Mouse (Mus musculus) layer of hippocampus, postnatal 10 days (tissue): ENCODE measurements around the gene Cldn3. TPM values are rescaled to one million over a fixed set of nuclear protein-coding genes. Genes with fewer than 3 reads are reported as not detected.
A peak's percentile ranks its signal among the peaks of the same experiment; 100 is the strongest.

Source experiments
- DNase-seq, 2 experiments: peaks; one replicate each; pipeline ENCODE4 v3.0.0; 2021; ENCODE audit warnings: low spot score in 2 of 2
- total RNA-seq, 2 experiments: library from RNA; stranded (reverse); gene quantifications; 2 replicates each; pipeline ENCODE4 v1.2.3; 2021

The Cldn3 gene
- total RNA-seq, 2 experiments from 2014 or later: 3.5 to 5.2 TPM

GRCm38 (mm10) chr5:134965473-134965851 is 20.6 kb upstream of the Cldn3 start:
- DNase-seq: peak; percentile 78 to 80

- peak; percentile 46 to 60 for DNase-seq
These were observed 19.9 kb upstream of the Cldn3 start for GRCm38 (mm10) chr5:134965852-134966821.

- DNase-seq: no peak
These were observed 18.7 kb upstream of the Cldn3 start for GRCm38 (mm10) chr5:134967164-134967944.

- DNase-seq: no peak
These were observed 15.3 kb upstream of the Cldn3 start for GRCm38 (mm10) chr5:134970671-134971070.

- DNase-seq: no peak
These were observed 12.9 kb upstream of the Cldn3 start for GRCm38 (mm10) chr5:134973081-134973480.

GRCm38 (mm10) chr5:134973526-134973925 is 12.5 kb upstream of the Cldn3 start:
- no peak for DNase-seq

GRCm38 (mm10) chr5:134974294-134974693 is 11.7 kb upstream of the Cldn3 start:
- DNase-seq: no peak

GRCm38 (mm10) chr5:134974921-134975320 is 11.1 kb upstream of the Cldn3 start:
- no peak for DNase-seq

GRCm38 (mm10) chr5:134976164-134976563 is 9.8 kb upstream of the Cldn3 start:
- DNase-seq: no peak

GRCm38 (mm10) chr5:134976577-134977250 is 9.3 kb upstream of the Cldn3 start:
- no peak for DNase-seq

GRCm38 (mm10) chr5:134977837-134978236 is 8.2 kb upstream of the Cldn3 start:
- no peak for DNase-seq

- no peak for DNase-seq
These were observed 4.9 kb upstream of the Cldn3 start for GRCm38 (mm10) chr5:134981149-134981548.

- DNase-seq: no peak
These were observed 2.9 kb upstream of the Cldn3 start for GRCm38 (mm10) chr5:134983111-134983510.

- DNase-seq: no peak
These were observed 2.2 kb upstream of the Cldn3 start for GRCm38 (mm10) chr5:134983771-134984170.

GRCm38 (mm10) chr5:134986298-134987268 is 569 bp downstream of the Cldn3 start:
- peak; percentile 49 to 59 for DNase-seq

- no peak for DNase-seq
These were observed 3.2 kb downstream of the Cldn3 start for GRCm38 (mm10) chr5:134989166-134989565.

- no peak for DNase-seq
These were observed 3.7 kb downstream of the Cldn3 start for GRCm38 (mm10) chr5:134989741-134990140.

- no peak for DNase-seq
These were observed 6.6 kb downstream of the Cldn3 start for GRCm38 (mm10) chr5:134992566-134992965.

GRCm38 (mm10) chr5:134998359-134998758 is 12.3 kb downstream of the Cldn3 start:
- DNase-seq: no peak

- no peak for DNase-seq
These were observed 13.8 kb downstream of the Cldn3 start for GRCm38 (mm10) chr5:134999797-135000196.
